Mouse (Mus musculus) kidney, embryonic 16.5 days (tissue): ENCODE measurements around the gene Yae1d1. TPM values are rescaled to one million over a fixed set of nuclear protein-coding genes. Genes with fewer than 3 reads are reported as not detected.

ENCODE experiments used
- ATAC-seq: fragments of 200-750 bp; cut with Nextera tagmentation; 2 replicates; pipeline ENCODE4 v1.8.0; 2017; ENCODE audit warnings: moderate TSS enrichment; ENCODE audit not compliant: low FRiP score, low TSS enrichment
- H3K27ac ChIP-seq: fragments of 300-500 bp; sonication (generic); 2 replicates; pipeline ENCODE4 v1.5.1; 2014; ENCODE audit warnings: low read length
- H3K27me3 ChIP-seq: fragments of 300-500 bp; sonication (generic); 2 replicates; pipeline ENCODE4 v1.6.1; 2014; ENCODE audit warnings: low read length, control low read depth, mixed read lengths; ENCODE audit not compliant: insufficient read depth
- H3K36me3 ChIP-seq: fragments of 300-500 bp; sonication (generic); 2 replicates; pipeline ENCODE4 v1.6.1; 2014; ENCODE audit warnings: low read length, control low read depth, mixed read lengths; ENCODE audit not compliant: insufficient read depth
- H3K4me1 ChIP-seq: fragments of 300-500 bp; sonication (generic); 2 replicates; pipeline ENCODE4 v1.6.1; 2014; ENCODE audit warnings: low read length, control low read depth, mixed read lengths; ENCODE audit not compliant: insufficient read depth
- H3K4me2 ChIP-seq: fragments of 300-500 bp; sonication (generic); replicated peaks from 2 replicates; pipeline ENCODE4 v1.6.1; 2014; ENCODE audit warnings: low read depth, low read length
- H3K4me3 ChIP-seq: fragments of 300-500 bp; sonication (generic); 2 replicates; pipeline ENCODE4 v1.5.1; 2014; ENCODE audit warnings: mild to moderate bottlenecking, low read length
- H3K9ac ChIP-seq: fragments of 300-500 bp; sonication (generic); replicated peaks from 2 replicates; pipeline ENCODE4 v1.6.1; 2014; ENCODE audit warnings: low read length
- H3K9me3 ChIP-seq: fragments of 300-500 bp; sonication (generic); 2 replicates; pipeline ENCODE4 v1.6.1; 2016; ENCODE audit warnings: low read length, control low read depth
- WGBS: fragments of 180-500 bp; shearing (Covaris S2); extraction: QIAGEN DNeasy Blood & Tissue Kit; methylation state at CpG from one replicate; pipeline ENCODE4 v1.1.7; 2014; 5-methylcytosine and 5-hydroxymethylcytosine counted together
- polyA plus RNA-seq: library from polyadenylated mRNA; unstranded; fragments of >200 nt; fragmentation: Nextera tagmentation; extraction: Ambion mirVana; gene quantifications from 2 replicates; pipeline ENCODE4 v1.2.1, GENCODE M21; 2015

The Yae1d1 gene
- polyA plus RNA-seq, 1 experiment from 2014 or later, result 70.9 TPM

GRCm38 (mm10) chr13:17943306-17944077, 49.7 kb downstream of the Yae1d1 start:
- under 1% methylated on average over 52 of the region's 70 CpGs for WGBS
- peak; percentile 88 for ATAC-seq
- Histone ChIP-seq H3K4me1 (peaks cover 7% of the 10 kb centered on the region), H3K4me2 (peak overlapping the region; percentile 81), H3K9ac (peak overlapping the region; percentile 96), H3K27ac (peak overlapping the region; percentile 92), H3K4me3 (peak overlapping the region; percentile 94), H3K27me3 (no peaks in the 10 kb centered on the region), H3K9me3 (no peaks in the 10 kb centered on the region), H3K36me3 (no peaks in the 10 kb centered on the region; the same call in 1 of the 2 replicates)

GRCm38 (mm10) chr13:17942338-17942737, 50.8 kb downstream of the Yae1d1 start:
- Histone ChIP-seq H3K4me2 (no peak overlapping the region; the same call in 1 of the 2 replicates), H3K36me3 (no peaks in the 10 kb centered on the region; the same call in 1 of the 2 replicates), H3K9ac (no peak overlapping the region), H3K4me3 (no peak overlapping the region), H3K9me3 (no peaks in the 10 kb centered on the region), H3K4me1 (peaks cover 7% of the 10 kb centered on the region), H3K27me3 (no peaks in the 10 kb centered on the region), H3K27ac (no peak overlapping the region)
- WGBS, result 65% methylated on average over 6 of the region's 6 CpGs
- ATAC-seq, result no peak

Other genes with a start within 250 kb of the Yae1d1 start
- 13.8 and 14.0 TPM in 2 replicates for gene Cdk13, start 188.3 kb downstream of the Yae1d1 start, polyA plus RNA-seq
- 89.8 and 105 TPM in 2 replicates for gene Rala, start 49.1 kb downstream of the Yae1d1 start, polyA plus RNA-seq